Mouse (Mus musculus): Measurements from ENCODE around the gene Gm21170.
"Not testable (repeated sequence)": the region's sequence is repeated elsewhere in the genome, so short reads cannot be mapped to it uniquely, and the experiment has no call there.

Gm21170 gene

GRCm38 (mm10) chrY:47690998-47691397 lies at the start of gene Gm21170:
Gm21170 (minus strand) TSS chrY:47691098.
- in situ Hi-C loops (cut with MboI; ENCODE audit: unreplicated experiment in 2 of 2) = not testable (repeated sequence)
